Mouse (Mus musculus): ENCODE results near the gene Catip. TPM values are rescaled to one million over a fixed set of nuclear protein-coding genes. Genes with fewer than 3 reads are reported as not detected.

The Catip gene
- polyA plus RNA-seq, 1 experiment from 2014 or later, result 2.5 TPM

- no peak overlapping the region for H3K9ac ChIP-seq (ENCODE audit: low read depth, low read length)
- H3K27ac ChIP-seq (ENCODE audit: low read length), result no peak overlapping the region
- H3K4me3 ChIP-seq (ENCODE audit: low read depth, low read length), result no peak overlapping the region
- H3K9me3 ChIP-seq (replicated peaks; ENCODE audit: control insufficient read depth, low read length, poor library complexity, severe bottlenecking), result no peaks in the 10 kb centered on the region
- no peaks in the 10 kb centered on the region for H3K27me3 ChIP-seq (ENCODE audit: control insufficient read depth, insufficient read depth, low read depth, low read length)
- peaks cover 9% of the 10 kb centered on the region; the same call in 1 of the 2 replicates for H3K36me3 ChIP-seq (ENCODE audit: control insufficient read depth, insufficient read depth, low read length)
- no peak overlapping the region for H3K4me2 ChIP-seq (ENCODE audit: low read length)
- H3K4me1 ChIP-seq (ENCODE audit: control insufficient read depth, insufficient read depth, low read length), result no peaks in the 10 kb centered on the region
- ATAC-seq, result no peak
- whole genome bisulfite sequencing, result 95% methylated on average over 9 of the region's 9 CpGs
These were observed 8.3 kb upstream of the Catip start for GRCm38 (mm10) chr1:74353453-74354229.

GRCm38 (mm10) chr1:74357531-74357930 lies 4.4 kb upstream of the Catip start:
- Histone ChIP-seq H3K9ac (ENCODE audit: low read depth, low read length) (no peak overlapping the region), H3K27me3 (ENCODE audit: control insufficient read depth, insufficient read depth, low read depth, low read length) (no peaks in the 10 kb centered on the region), H3K4me3 (ENCODE audit: low read depth, low read length) (no peak overlapping the region), H3K27ac (ENCODE audit: low read length) (no peak overlapping the region), H3K9me3 (replicated peaks; ENCODE audit: control insufficient read depth, low read length, poor library complexity, severe bottlenecking) (no peaks in the 10 kb centered on the region), H3K36me3 (ENCODE audit: control insufficient read depth, insufficient read depth, low read length) (peaks cover 2% of the 10 kb centered on the region; the same call in 1 of the 2 replicates), H3K4me1 (ENCODE audit: control insufficient read depth, insufficient read depth, low read length) (no peaks in the 10 kb centered on the region), H3K4me2 (ENCODE audit: low read length) (no peak overlapping the region)
- no peak for ATAC-seq

- ATAC-seq, result no peak
- Histone ChIP-seq H3K4me3 (ENCODE audit: low read depth, low read length) (no peak overlapping the region), H3K9ac (ENCODE audit: low read depth, low read length) (no peak overlapping the region), H3K4me1 (ENCODE audit: control insufficient read depth, insufficient read depth, low read length) (no peaks in the 10 kb centered on the region), H3K27ac (ENCODE audit: low read length) (no peak overlapping the region), H3K4me2 (ENCODE audit: low read length) (no peak overlapping the region), H3K9me3 (replicated peaks; ENCODE audit: control insufficient read depth, low read length, poor library complexity, severe bottlenecking) (no peaks in the 10 kb centered on the region), H3K27me3 (ENCODE audit: control insufficient read depth, insufficient read depth, low read depth, low read length) (no peaks in the 10 kb centered on the region), H3K36me3 (ENCODE audit: control insufficient read depth, insufficient read depth, low read length) (no peaks in the 10 kb centered on the region)
- 89% methylated on average over 5 of the region's 5 CpGs for WGBS
These were observed 1.9 kb upstream of the Catip start for GRCm38 (mm10) chr1:74359952-74360517.

- peak; percentile 49 for ATAC-seq
- Histone ChIP-seq H3K4me3 (ENCODE audit: low read depth, low read length) (no peak overlapping the region), H3K9ac (ENCODE audit: low read depth, low read length) (no peak overlapping the region), H3K4me2 (ENCODE audit: low read length) (no peak overlapping the region), H3K27me3 (ENCODE audit: control insufficient read depth, insufficient read depth, low read depth, low read length) (peaks cover under 1% of the 10 kb centered on the region; the same call in 1 of the 2 replicates), H3K36me3 (ENCODE audit: control insufficient read depth, insufficient read depth, low read length) (no peaks in the 10 kb centered on the region), H3K9me3 (replicated peaks; ENCODE audit: control insufficient read depth, low read length, poor library complexity, severe bottlenecking) (no peaks in the 10 kb centered on the region), H3K27ac (ENCODE audit: low read length) (no peak overlapping the region), H3K4me1 (ENCODE audit: control insufficient read depth, insufficient read depth, low read length) (no peaks in the 10 kb centered on the region)
- WGBS, result 64% methylated on average over 17 of the region's 17 CpGs
These were observed 669 bp downstream of the Catip start for GRCm38 (mm10) chr1:74362325-74363229.

- H3K4me3 ChIP-seq (ENCODE audit: low read depth, low read length), result no peak overlapping the region
- no peaks in the 10 kb centered on the region for H3K4me1 ChIP-seq (ENCODE audit: control insufficient read depth, insufficient read depth, low read length)
- ATAC-seq, result no peak
- no peak overlapping the region for H3K9ac ChIP-seq (ENCODE audit: low read depth, low read length)
- H3K4me2 ChIP-seq (ENCODE audit: low read length), result no peak overlapping the region
- H3K27me3 ChIP-seq (ENCODE audit: control insufficient read depth, insufficient read depth, low read depth, low read length), result peaks cover 3% of the 10 kb centered on the region; the same call in 1 of the 2 replicates
- no peak overlapping the region for H3K27ac ChIP-seq (ENCODE audit: low read length)
- H3K36me3 ChIP-seq (ENCODE audit: control insufficient read depth, insufficient read depth, low read length), result no peaks in the 10 kb centered on the region
- no peaks in the 10 kb centered on the region for H3K9me3 ChIP-seq (replicated peaks; ENCODE audit: control insufficient read depth, low read length, poor library complexity, severe bottlenecking)
- WGBS, result 81% methylated on average over 5 of the region's 5 CpGs
These were observed 1.5 kb downstream of the Catip start for GRCm38 (mm10) chr1:74363437-74363836.

GRCm38 (mm10) chr1:74364270-74364669 lies 2.4 kb downstream of the Catip start:
- Histone ChIP-seq H3K9ac (ENCODE audit: low read depth, low read length) (no peak overlapping the region), H3K27ac (ENCODE audit: low read length) (no peak overlapping the region), H3K4me2 (ENCODE audit: low read length) (no peak overlapping the region), H3K36me3 (ENCODE audit: control insufficient read depth, insufficient read depth, low read length) (no peaks in the 10 kb centered on the region), H3K9me3 (replicated peaks; ENCODE audit: control insufficient read depth, low read length, poor library complexity, severe bottlenecking) (no peaks in the 10 kb centered on the region), H3K27me3 (ENCODE audit: control insufficient read depth, insufficient read depth, low read depth, low read length) (peaks cover 3% of the 10 kb centered on the region; the same call in 1 of the 2 replicates), H3K4me1 (ENCODE audit: control insufficient read depth, insufficient read depth, low read length) (no peaks in the 10 kb centered on the region), H3K4me3 (ENCODE audit: low read depth, low read length) (no peak overlapping the region)
- 87% methylated on average over 8 of the region's 8 CpGs for WGBS
- no peak for ATAC-seq

GRCm38 (mm10) chr1:74367886-74368645 lies 6.2 kb downstream of the Catip start:
- ATAC-seq, result peak; percentile 75
- H3K36me3 ChIP-seq (ENCODE audit: control insufficient read depth, insufficient read depth, low read length), result no peaks in the 10 kb centered on the region
- no peaks in the 10 kb centered on the region for H3K4me1 ChIP-seq (ENCODE audit: control insufficient read depth, insufficient read depth, low read length)
- peaks cover 3% of the 10 kb centered on the region; the same call in 1 of the 2 replicates for H3K27me3 ChIP-seq (ENCODE audit: control insufficient read depth, insufficient read depth, low read depth, low read length)
- WGBS, result 21% methylated on average over 34 of the region's 34 CpGs
- H3K4me2 ChIP-seq (ENCODE audit: low read length), result peak overlapping the region; percentile 60
- peak overlapping the region; percentile 31 for H3K4me3 ChIP-seq (ENCODE audit: low read depth, low read length)
- H3K27ac ChIP-seq (ENCODE audit: low read length), result no peak overlapping the region
- no peaks in the 10 kb centered on the region for H3K9me3 ChIP-seq (replicated peaks; ENCODE audit: control insufficient read depth, low read length, poor library complexity, severe bottlenecking)
- H3K9ac ChIP-seq (ENCODE audit: low read depth, low read length), result peak overlapping the region; percentile 50; the same call in 1 of the 2 replicates

GRCm38 (mm10) chr1:74370040-74370439 lies 8.1 kb downstream of the Catip start:
- ATAC-seq, result no peak
- 54% methylated on average over 4 of the region's 4 CpGs for WGBS
- Histone ChIP-seq H3K4me3 (ENCODE audit: low read depth, low read length) (no peak overlapping the region), H3K9ac (ENCODE audit: low read depth, low read length) (no peak overlapping the region), H3K27ac (ENCODE audit: low read length) (no peak overlapping the region), H3K27me3 (ENCODE audit: control insufficient read depth, insufficient read depth, low read depth, low read length) (peaks cover 3% of the 10 kb centered on the region; the same call in 1 of the 2 replicates), H3K4me2 (ENCODE audit: low read length) (no peak overlapping the region), H3K4me1 (ENCODE audit: control insufficient read depth, insufficient read depth, low read length) (no peaks in the 10 kb centered on the region), H3K9me3 (replicated peaks; ENCODE audit: control insufficient read depth, low read length, poor library complexity, severe bottlenecking) (no peaks in the 10 kb centered on the region), H3K36me3 (ENCODE audit: control insufficient read depth, insufficient read depth, low read length) (no peaks in the 10 kb centered on the region)

Data from midbrain, embryonic 16.5 days (tissue).